Mouse (Mus musculus) embryonic facial prominence, embryonic 11.5 days (tissue): ENCODE results near the gene Rtn1. TPM values are rescaled to one million over a fixed set of nuclear protein-coding genes. Genes with fewer than 3 reads are reported as not detected.

Experiments used
- ATAC-seq: fragments of 200-750 bp; cut with Nextera tagmentation; replicated peaks from 2 replicates; pipeline ENCODE4 v1.8.0; 2017; ENCODE audit warnings: low read depth; ENCODE audit not compliant: insufficient number of reproducible peaks, low FRiP score, low TSS enrichment
- DNase-seq: peaks from one replicate; pipeline ENCODE4 v3.0.0-alpha.2; 2015; ENCODE audit warnings: low spot score
- H3K27ac ChIP-seq: fragments of 300-500 bp; sonication (generic); replicated peaks from 2 replicates; pipeline ENCODE4 v1.5.1; 2014; ENCODE audit warnings: mild to moderate bottlenecking, low read depth, low read length, control low read depth
- H3K27me3 ChIP-seq: fragments of 300-500 bp; sonication (generic); 2 replicates; pipeline ENCODE4 v1.6.1; 2014; ENCODE audit warnings: mild to moderate bottlenecking, low read length, moderate library complexity, mixed read lengths; ENCODE audit not compliant: control insufficient read depth, insufficient read depth
- H3K36me3 ChIP-seq: fragments of 300-500 bp; sonication (generic); replicated peaks from 2 replicates; pipeline ENCODE4 v1.6.1; 2014; ENCODE audit warnings: low read depth, mild to moderate bottlenecking, low read length, moderate library complexity, mixed read lengths; ENCODE audit not compliant: control insufficient read depth, insufficient read depth
- H3K4me1 ChIP-seq: fragments of 300-500 bp; sonication (generic); 2 replicates; pipeline ENCODE4 v1.6.1; 2014; ENCODE audit warnings: low read length, mixed read lengths; ENCODE audit not compliant: control insufficient read depth, insufficient read depth
- H3K4me2 ChIP-seq: fragments of 300-500 bp; sonication (generic); 2 replicates; pipeline ENCODE4 v1.6.1; 2014; ENCODE audit warnings: low read depth, mild to moderate bottlenecking, control low read depth, low read length, moderate library complexity
- H3K4me3 ChIP-seq: fragments of 300-500 bp; sonication (generic); 2 replicates; pipeline ENCODE4 v1.5.1; 2014; ENCODE audit warnings: low read depth, low read length, control low read depth
- H3K9ac ChIP-seq: fragments of 300-500 bp; sonication (generic); replicated peaks from 2 replicates; pipeline ENCODE4 v1.6.1; 2014; ENCODE audit warnings: mild to moderate bottlenecking, control low read depth, low read length
- H3K9me3 ChIP-seq: fragments of 300-500 bp; sonication (generic); replicated peaks from 2 replicates; pipeline ENCODE4 v1.6.1; 2016; ENCODE audit warnings: mild to moderate bottlenecking, low read length, inconsistent platforms, mixed read lengths; ENCODE audit not compliant: control insufficient read depth
- WGBS: fragments of 180-500 bp; shearing (Covaris S2); extraction: QIAGEN DNeasy Blood & Tissue Kit; methylation state at CpG from one replicate; pipeline ENCODE4 v1.1.7; 2014; 5-methylcytosine and 5-hydroxymethylcytosine counted together
- polyA plus RNA-seq: library from polyadenylated mRNA; unstranded; fragments of >200 nt; fragmentation: Nextera tagmentation; extraction: Ambion mirVana; gene quantifications from 2 replicates; pipeline ENCODE4 v1.2.1, GENCODE M21; 2014

The Rtn1 gene
- polyA plus RNA-seq, 1 experiment from 2014 or later, result 79.0 TPM

DNA sequence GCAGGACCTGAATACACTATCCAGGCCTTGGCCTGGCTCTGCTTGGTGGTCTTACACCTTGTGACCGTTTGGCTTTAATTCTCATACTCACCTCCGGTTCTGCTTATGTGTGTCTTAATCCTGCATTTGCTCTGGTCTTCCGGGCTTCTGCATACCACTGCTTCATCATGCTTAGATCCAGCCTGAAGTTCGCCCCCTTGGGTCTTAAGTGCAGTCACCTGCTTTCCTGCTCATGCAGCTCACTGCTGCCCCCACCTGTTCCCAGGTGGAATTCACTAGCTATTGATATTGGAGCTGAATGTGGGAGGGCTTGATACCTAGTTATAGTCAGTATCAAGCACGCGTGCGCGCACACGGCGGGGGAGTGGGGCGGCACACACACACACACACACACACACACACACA lies 18.9 kb upstream of the Rtn1 start:
- Histone ChIP-seq H3K4me1 (no peaks in the 10 kb centered on the region), H3K9ac (no peak overlapping the region), H3K9me3 (no peaks in the 10 kb centered on the region), H3K27ac (no peak overlapping the region), H3K36me3 (no peaks in the 10 kb centered on the region), H3K4me3 (no peak overlapping the region), H3K4me2 (no peak overlapping the region), H3K27me3 (no peaks in the 10 kb centered on the region)
- DNase-seq (peak; percentile 79), ATAC-seq (no peak)
- WGBS, result 32% methylated on average over 11 of the region's 11 CpGs

DNA sequence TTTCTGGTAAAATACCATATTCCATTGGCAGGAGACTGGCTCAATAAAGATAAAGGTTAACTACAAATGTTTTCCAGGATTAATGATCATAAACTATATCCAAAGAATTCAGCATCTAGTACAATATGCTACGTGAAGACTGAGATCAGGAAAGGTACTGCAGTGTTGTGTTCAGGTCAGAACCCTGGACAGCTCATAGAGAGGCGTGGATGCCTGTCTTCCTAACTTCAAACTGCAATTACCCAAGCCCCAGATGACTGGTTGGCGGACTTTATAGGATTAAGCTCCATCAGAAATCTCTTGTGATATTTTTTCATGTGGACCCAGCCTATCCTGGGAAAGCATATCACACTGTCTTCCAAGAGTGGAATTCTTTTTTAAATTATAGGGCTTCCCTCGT lies 13.8 kb upstream of the Rtn1 start:
- ATAC-seq (no peak), DNase-seq (peak; percentile 65)
- H3K36me3 ChIP-seq, result no peaks in the 10 kb centered on the region
- no peak overlapping the region for H3K4me3 ChIP-seq
- no peak overlapping the region for H3K9ac ChIP-seq
- 48% methylated on average over 4 of the region's 4 CpGs for WGBS
- no peak overlapping the region for H3K27ac ChIP-seq
- H3K9me3 ChIP-seq, result no peaks in the 10 kb centered on the region
- H3K4me1 ChIP-seq, result no peaks in the 10 kb centered on the region
- no peaks in the 10 kb centered on the region for H3K27me3 ChIP-seq
- no peak overlapping the region for H3K4me2 ChIP-seq

DNA sequence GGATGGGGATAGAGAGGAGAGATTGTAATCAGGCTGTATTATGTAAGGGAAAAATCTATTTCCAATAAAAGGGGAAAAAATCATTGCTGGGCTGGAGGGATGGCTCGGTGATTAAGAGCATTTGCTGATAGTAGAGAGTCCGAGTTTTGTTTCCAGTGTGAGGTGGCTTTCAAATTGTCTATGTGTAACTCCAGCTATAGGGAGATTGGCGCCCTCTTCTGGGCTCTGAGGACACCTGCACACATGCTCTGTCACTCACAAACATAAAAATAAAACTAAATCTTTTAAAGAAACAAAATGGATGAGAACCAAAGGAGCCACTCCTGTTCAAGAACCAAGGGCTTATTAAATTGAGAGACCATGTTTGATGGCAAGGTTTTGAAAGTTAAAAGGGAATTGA lies 8.9 kb upstream of the Rtn1 start:
- Histone ChIP-seq H3K27ac (no peak overlapping the region), H3K4me2 (no peak overlapping the region), H3K4me3 (no peak overlapping the region), H3K4me1 (no peaks in the 10 kb centered on the region), H3K9me3 (no peaks in the 10 kb centered on the region), H3K9ac (no peak overlapping the region), H3K36me3 (no peaks in the 10 kb centered on the region), H3K27me3 (no peaks in the 10 kb centered on the region)
- WGBS, result 34% methylated on average over 3 of the region's 3 CpGs
- ATAC-seq (no peak), DNase-seq (peak; percentile 48)

DNA sequence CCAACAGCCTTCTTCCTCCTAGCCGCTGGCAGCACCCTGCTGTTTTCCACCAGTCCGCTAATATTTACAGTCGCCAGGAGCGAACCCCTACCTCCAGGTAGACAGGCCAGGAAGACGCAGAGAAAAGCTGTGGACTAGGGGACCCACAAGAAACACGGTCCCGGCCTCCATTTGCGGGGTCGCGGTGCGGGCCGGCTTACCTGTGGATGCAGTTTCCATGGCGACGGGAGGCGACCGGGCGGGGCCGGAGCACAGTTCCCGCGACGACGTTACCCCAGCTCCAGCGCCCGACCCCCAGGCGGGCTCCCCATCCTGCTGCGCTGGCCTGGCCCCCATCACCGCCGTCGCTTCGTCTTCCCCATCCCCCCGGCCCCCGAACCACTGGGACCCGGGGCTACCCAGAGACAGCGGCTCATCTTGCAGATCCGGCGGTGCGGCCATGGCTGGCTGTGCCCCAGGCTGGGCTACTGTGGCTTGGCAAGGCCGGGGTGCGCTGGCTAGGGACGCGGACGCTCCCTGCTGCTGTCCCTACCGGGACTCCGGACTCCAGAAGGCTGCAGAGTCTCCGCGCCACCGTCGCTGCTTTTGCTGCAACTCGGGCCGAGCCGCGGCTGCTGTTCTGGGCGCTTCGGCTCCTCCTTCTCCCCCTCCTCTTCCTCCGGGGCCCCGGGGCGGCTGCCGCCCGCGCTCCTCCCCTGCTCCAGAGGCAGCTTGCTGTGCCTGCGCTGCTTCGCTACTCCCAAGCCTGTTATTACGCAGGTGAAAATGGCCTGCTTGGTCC lies 553 bp downstream of the Rtn1 start:
- ATAC-seq (peak; percentile 78), DNase-seq (peak; percentile 71)
- H3K36me3 ChIP-seq, result no peaks in the 10 kb centered on the region
- H3K4me3 ChIP-seq, result peak overlapping the region; percentile 69
- H3K27me3 ChIP-seq, result peaks cover 16% of the 10 kb centered on the region
- H3K4me2 ChIP-seq, result peak overlapping the region; percentile 99
- no peak overlapping the region for H3K27ac ChIP-seq
- H3K9me3 ChIP-seq, result no peaks in the 10 kb centered on the region
- peak overlapping the region; percentile 69 for H3K9ac ChIP-seq
- H3K4me1 ChIP-seq, result peaks cover 2% of the 10 kb centered on the region
- WGBS, result under 1% methylated on average over 62 of the region's 63 CpGs

DNA sequence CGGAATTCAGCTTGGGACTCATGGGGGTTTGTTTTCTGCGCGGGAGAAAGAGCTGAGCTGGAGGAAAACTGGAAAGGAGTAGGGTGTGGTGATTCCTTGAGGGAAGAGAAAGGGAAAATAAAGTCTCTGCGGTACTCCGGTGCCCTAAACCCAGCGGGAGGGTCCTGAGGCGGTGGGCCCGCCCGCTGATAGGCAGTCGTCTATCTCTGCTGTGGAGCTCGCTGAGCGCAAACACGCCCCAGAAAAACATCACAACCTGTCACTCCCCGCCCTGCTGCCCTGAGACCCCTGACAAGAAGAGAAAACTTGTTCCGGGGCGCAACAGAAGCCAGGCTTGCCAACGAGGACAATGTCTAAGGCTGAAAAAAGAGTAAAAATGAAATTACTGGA lies 1.1 kb downstream of the Rtn1 start:
- Histone ChIP-seq H3K36me3 (no peaks in the 10 kb centered on the region), H3K27ac (no peak overlapping the region), H3K4me2 (peak overlapping the region; percentile 99), H3K27me3 (peaks cover 16% of the 10 kb centered on the region), H3K4me3 (peak overlapping the region; percentile 69), H3K4me1 (peaks cover 2% of the 10 kb centered on the region), H3K9me3 (no peaks in the 10 kb centered on the region), H3K9ac (no peak overlapping the region)
- no peak for DNase-seq
- under 1% methylated on average over 17 of the region's 17 CpGs for whole genome bisulfite sequencing
- no peak for ATAC-seq

DNA sequence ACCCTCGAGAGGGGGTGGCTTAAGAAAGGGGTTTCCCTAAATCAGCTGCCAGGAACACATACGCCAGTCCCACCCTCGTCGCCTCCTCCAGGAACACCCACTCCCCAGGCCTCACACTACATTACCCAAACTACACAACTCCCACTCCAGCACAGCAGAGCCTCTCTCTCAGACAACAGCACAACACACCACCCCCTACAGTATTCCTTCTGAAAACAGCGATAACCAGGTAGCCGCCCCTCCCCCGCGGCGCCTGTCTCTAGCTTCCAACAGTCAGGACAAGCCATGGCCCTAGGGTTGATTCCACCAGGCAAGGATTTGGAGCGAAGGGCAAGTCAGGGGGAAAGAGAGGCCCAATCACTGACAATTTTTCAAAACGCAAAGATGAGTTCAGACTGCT lies 1.7 kb downstream of the Rtn1 start:
- peak; percentile 9 for DNase-seq
- no peak overlapping the region for H3K9ac ChIP-seq
- peak overlapping the region; percentile 69; the same call in 1 of the 2 replicates for H3K4me3 ChIP-seq
- no peak overlapping the region for H3K27ac ChIP-seq
- H3K4me1 ChIP-seq, result peaks cover 2% of the 10 kb centered on the region
- peak overlapping the region; percentile 99 for H3K4me2 ChIP-seq
- H3K9me3 ChIP-seq, result no peaks in the 10 kb centered on the region
- no peaks in the 10 kb centered on the region for H3K36me3 ChIP-seq
- peaks cover 16% of the 10 kb centered on the region for H3K27me3 ChIP-seq
- no peak for ATAC-seq
- 8% methylated on average over 11 of the region's 11 CpGs for WGBS

DNA sequence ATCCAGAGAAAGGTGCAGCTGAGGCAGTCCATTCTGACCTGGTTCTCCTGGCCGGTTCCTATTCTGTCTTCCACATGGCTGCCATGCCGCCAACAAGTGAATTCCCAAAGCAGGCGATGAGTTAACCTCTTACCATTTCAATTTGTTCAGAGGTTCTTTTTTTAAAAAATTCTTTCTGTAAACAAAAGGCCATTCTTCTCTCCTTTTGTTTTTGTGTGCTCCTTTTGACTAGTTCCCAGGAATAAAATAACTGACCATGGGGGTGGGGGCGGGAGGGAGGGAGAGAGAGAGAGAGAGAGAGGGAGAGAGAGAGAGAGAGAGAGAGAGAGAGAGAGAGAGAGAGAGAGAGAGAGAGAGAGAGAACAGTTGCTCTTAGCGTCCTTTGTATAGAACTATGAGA lies 3.8 kb downstream of the Rtn1 start:
- Histone ChIP-seq H3K4me1 (peaks cover 2% of the 10 kb centered on the region), H3K27me3 (peaks cover 16% of the 10 kb centered on the region), H3K27ac (no peak overlapping the region), H3K36me3 (no peaks in the 10 kb centered on the region), H3K9me3 (no peaks in the 10 kb centered on the region), H3K4me3 (no peak overlapping the region), H3K9ac (no peak overlapping the region), H3K4me2 (no peak overlapping the region)
- ATAC-seq (no peak), DNase-seq (no peak)
- 33% methylated on average over 4 of the region's 5 CpGs for WGBS

DNA sequence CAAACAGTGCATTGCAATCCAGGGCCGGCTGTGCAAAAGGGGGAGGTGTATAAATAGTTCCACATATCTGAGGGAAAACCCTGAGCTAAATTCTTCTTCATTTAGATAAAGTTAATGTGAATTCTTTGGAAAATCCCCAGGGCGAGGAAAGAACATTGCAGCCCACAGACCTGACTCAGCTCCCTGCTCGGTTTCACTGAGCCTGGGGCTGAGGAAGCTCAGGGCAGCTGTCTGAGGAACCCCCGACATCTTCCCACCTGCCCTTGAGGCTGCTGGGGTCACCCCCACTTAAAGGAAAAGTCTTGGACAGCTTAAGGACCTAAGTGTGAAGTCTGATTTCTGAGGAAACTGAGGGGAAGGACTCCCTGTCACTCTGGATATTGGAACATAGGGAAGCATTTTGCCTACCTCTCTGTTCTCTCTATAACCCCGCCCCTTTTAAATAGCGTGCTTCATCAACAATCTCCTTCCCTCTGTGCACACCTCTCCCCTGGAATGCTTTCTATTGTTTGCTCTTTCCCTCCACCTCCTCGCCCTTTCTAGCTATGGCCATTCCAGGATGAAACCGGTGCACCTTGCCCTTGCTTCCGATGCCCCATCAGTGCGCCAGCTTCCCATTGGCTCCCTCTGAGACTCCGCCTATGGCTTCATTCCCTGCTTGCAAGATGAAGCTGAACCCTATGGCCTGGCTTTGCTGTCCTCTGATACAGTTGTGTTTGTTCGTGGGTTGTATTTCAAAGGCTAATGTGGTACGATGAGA lies 15.6 kb downstream of the Rtn1 start:
- H3K27me3 ChIP-seq, result no peaks in the 10 kb centered on the region
- DNase-seq (no peak), ATAC-seq (no peak)
- H3K4me3 ChIP-seq, result no peak overlapping the region
- H3K9me3 ChIP-seq, result no peaks in the 10 kb centered on the region
- H3K4me2 ChIP-seq, result no peak overlapping the region
- 48% methylated on average over 13 of the region's 13 CpGs for WGBS
- no peak overlapping the region for H3K9ac ChIP-seq
- no peaks in the 10 kb centered on the region for H3K36me3 ChIP-seq
- no peak overlapping the region for H3K27ac ChIP-seq
- H3K4me1 ChIP-seq, result no peaks in the 10 kb centered on the region
